Mouse (Mus musculus) left cerebral cortex, adult 8-10 months (tissue): ENCODE data around the gene ccdc198. TPM values are rescaled to one million over a fixed set of nuclear protein-coding genes. Genes with fewer than 3 reads are reported as not detected.

ENCODE experiments used
- DNase-seq, 2 experiments: peaks; one replicate each; pipeline ENCODE4 v3.0.0; 2022; ENCODE audit warnings: low spot score in 2 of 2
- total RNA-seq, 4 experiments: library from RNA; stranded (reverse); gene quantifications; 2 replicates each; pipeline ENCODE4 v1.2.4; 2022

Gene ccdc198
- total RNA-seq, 4 experiments from 2014 or later, result not detected

DNA sequence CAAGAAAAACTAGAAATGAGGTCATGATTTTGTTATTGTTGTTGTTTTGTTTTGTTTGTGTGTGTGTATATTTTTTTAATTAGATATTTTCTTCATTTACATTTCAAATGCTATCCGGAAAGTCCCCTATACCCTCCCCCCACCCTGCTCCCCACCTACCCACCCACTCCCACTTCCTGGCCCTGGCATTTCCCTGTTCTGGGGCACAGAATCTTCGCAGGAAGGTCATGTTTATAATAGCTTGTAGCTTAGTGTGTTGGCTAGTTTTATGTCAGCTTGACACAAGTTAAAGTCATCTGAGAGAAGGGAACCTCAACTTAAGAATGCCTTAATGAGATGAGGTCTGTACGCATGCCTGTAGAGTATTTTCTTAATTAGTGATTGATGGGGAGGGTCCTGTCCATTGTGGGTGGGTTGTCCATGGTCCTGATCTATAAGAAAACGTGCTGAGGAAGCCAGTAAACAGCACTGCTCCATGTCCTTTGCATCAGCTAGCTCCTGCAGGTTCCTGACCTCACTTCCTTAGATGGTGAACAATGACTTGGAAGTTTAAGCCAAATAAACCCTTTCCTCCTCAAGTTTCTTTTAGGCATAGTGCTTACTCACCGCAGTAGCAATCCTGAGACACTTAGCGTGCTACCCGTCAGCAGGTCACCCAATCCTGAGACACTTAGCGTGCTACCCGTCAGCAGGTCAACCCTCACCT lies 44.0 kb downstream of the ccdc198 start:
- DNase-seq, result no peak

DNA sequence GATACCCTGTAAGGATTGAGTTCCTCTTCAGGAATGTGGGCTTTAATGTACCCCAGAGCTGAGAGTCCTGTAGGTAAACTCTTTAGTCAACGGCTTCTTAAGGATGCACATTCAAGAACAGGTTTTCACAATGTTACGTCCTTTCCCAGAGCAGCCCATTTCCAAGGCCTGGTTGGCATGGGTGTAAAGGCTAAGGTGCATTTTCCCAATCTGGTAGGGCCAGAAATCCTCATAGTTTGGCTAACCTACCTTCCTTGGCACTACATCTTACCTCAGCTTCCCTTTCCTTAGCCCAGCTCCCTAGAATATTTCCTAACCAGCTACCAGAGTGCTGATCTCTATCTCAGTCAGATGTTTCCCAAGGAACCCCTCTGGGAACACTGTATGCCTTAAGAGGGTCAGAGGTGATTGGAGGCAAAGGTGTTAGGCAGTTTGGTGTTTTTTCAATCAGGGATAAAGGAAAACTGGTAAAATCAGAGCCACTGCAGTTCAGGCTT lies 48.2 kb downstream of the ccdc198 start:
- no peak for DNase-seq

DNA sequence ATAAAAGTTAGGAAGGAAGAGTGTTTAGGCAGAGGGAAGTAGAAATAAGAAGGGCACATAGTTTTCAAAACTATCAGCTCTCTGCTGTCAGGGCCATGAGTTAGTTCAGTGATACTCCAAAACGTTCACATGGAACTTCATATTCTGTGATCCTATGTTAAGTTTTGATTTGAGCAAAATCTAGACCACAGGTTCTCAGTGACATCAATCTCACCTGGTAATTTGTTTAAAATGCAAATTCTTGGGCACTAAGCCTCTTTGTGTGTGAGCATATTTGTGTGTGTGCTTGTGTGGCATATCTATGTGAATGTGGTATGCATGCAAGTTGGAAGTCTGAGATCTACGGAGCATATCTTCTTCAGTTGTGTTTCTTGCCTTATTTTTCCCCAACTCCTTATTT lies 59.0 kb downstream of the ccdc198 start:
- no peak for DNase-seq

DNA sequence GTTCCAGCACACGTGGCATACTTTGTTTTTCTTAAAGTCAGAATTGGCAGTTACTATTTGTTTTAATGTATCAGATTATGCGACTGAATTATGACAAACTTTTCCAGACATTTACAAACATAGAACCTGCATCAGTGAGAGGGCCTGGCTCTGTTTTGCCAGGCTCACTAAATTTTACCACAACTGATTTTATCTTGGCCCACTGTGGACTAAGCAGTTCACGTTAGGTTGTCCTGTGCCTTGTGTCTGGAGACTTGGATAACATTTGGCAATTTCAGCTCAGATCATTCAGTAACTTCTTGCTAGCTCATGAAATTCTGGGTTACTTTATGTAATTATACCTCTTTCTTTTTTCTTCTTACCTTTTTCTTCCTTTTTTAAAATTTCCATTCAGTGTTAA lies 65.5 kb downstream of the ccdc198 start:
- no peak for DNase-seq

DNA sequence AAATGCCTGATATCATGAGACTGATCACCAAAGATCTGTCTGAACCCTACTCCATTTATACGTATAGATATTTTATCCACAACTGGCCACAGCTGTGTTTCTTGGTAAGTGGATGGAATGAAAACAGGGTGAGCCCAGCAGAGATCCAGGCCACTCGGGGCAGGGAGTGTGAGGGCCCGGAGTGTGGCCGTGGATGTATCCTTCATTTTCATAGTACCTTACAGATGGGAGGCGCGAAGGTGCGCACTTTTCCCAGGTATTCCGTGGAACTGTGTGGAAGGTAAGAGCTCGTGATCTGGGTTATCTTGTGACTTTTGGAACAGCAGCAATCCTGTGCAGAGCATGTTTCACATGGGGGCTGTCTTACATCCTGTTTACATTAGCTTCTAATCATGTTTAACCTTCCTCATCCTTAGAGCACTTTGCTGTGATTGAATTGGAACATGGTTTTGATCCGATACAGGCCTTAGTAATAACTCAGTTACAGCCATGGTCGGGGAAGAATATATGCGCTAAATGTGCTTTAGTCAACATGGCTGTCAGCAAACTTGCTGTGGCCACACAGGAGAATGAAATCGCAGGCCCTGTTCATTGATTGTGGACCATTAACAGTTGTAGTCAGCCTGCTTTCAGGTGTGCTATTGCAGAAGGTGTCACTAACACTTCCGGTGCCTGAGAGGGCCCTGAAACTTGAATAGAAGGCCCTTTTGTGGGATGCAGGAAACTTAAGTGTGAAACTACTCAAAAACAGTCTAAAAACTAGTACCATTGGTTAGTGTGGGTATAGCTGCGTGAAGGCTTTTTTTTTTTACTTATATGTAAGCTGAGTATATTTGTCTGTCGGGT lies 71.8 kb downstream of the ccdc198 start:
- peak in 1 of 2 experiments; percentile 3 for DNase-seq

DNA sequence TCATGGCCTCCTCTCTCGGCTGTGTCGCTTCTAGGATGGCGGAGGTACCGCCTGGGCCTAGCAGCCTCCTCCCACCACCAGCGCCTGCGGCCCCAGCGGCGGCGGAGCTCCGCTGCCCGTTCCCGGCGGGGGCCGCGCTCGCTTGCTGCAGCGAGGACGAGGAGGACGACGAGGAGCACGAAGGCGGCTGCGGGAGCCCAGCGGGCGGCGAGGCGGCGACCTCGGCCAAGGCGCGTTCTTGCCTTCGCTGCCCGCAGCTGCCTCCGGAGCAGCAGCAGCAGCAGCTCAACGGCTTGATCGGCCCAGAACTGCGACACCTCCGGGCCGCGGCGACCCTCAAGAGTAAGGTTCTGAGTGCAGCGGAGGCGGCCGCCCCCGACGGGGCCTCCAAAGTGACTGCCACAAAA lies 72.7 kb downstream of the ccdc198 start:
- peak; percentile 23 to 29 for DNase-seq

- peak; percentile 88 to 95 for DNase-seq
These were observed 73.2 kb downstream of the ccdc198 start, which contains the start of gene Naa30 for GRCm38 (mm10) chr14:49171867-49172581. Gene Naa30, plus strand, starts transcription at chr14:49172226.

- DNase-seq, result no peak
These were observed 74.0 kb downstream of the ccdc198 start for GRCm38 (mm10) chr14:49171286-49171685.

Other genes starting within 250 kb of the ccdc198 start
- gene Ap5m1, start 179.4 kb downstream of the ccdc198 start, total RNA-seq, result 10 to 100 TPM; 19.5 to 22.6 (median 20.4) TPM
- 10 to 100 TPM; 46.8 to 56.0 (median 51.0) TPM for gene Exoc5, start 178.8 kb downstream of the ccdc198 start, total RNA-seq
- 10 to 100 TPM; 31.6 to 33.8 (median 33.5) TPM for gene Naa30, start 73.2 kb downstream of the ccdc198 start, total RNA-seq